Mouse (Mus musculus) G1E-ER4 (cell line): Measurements from ENCODE around the gene Akt3. TPM values are rescaled to one million over a fixed set of nuclear protein-coding genes. Genes with fewer than 3 reads are reported as not detected.

Experiments
- GATA1 ChIP-seq: IDR thresholded peaks from one replicate; pipeline ENCODE4 v1.8.0; 2012; ENCODE audit warnings: low read length, inconsistent platforms
- polyA plus RNA-seq: library from polyadenylated mRNA; stranded (reverse); fragments of >175 nt; gene quantifications from 2 replicates; pipeline ENCODE4 v1.2.3, GENCODE M21; 2012

The Akt3 gene
- polyA plus RNA-seq, 1 experiment = not detected

GRCm38 (mm10) chr1:177231122-177231521, 26.9 kb downstream of the Akt3 start:
- TF ChIP-seq GATA1 = no peak

- TF ChIP-seq GATA1 = no peak
These were observed 59.0 kb downstream of the Akt3 start for GRCm38 (mm10) chr1:177198978-177199377.

- no peak for TF ChIP-seq GATA1
These were observed 62.8 kb downstream of the Akt3 start for GRCm38 (mm10) chr1:177195224-177195623.

- TF ChIP-seq GATA1 = no peak
These were observed 63.7 kb downstream of the Akt3 start for GRCm38 (mm10) chr1:177194324-177194723.

- TF ChIP-seq GATA1 = no peak
These were observed 66.4 kb downstream of the Akt3 start for GRCm38 (mm10) chr1:177191623-177192022.

GRCm38 (mm10) chr1:177190358-177190757, 67.6 kb downstream of the Akt3 start:
- no peak for TF ChIP-seq GATA1

GRCm38 (mm10) chr1:177188708-177189107, 69.3 kb downstream of the Akt3 start:
- TF ChIP-seq GATA1 = no peak

- no peak for TF ChIP-seq GATA1
These were observed 71.3 kb downstream of the Akt3 start for GRCm38 (mm10) chr1:177186751-177187150.

GRCm38 (mm10) chr1:177179635-177180034, 78.4 kb downstream of the Akt3 start:
- no peak for TF ChIP-seq GATA1

- TF ChIP-seq GATA1 = no peak
These were observed 82.6 kb downstream of the Akt3 start for GRCm38 (mm10) chr1:177175436-177175835.

GRCm38 (mm10) chr1:177171300-177171699, 86.7 kb downstream of the Akt3 start:
- TF ChIP-seq GATA1 = no peak

GRCm38 (mm10) chr1:177165789-177166188, 92.2 kb downstream of the Akt3 start:
- no peak for TF ChIP-seq GATA1

GRCm38 (mm10) chr1:177165336-177165735, 92.7 kb downstream of the Akt3 start:
- TF ChIP-seq GATA1 = no peak

GRCm38 (mm10) chr1:177150344-177151021, 107.5 kb downstream of the Akt3 start:
- no peak for TF ChIP-seq GATA1

- TF ChIP-seq GATA1 = no peak
These were observed 109.3 kb downstream of the Akt3 start for GRCm38 (mm10) chr1:177148746-177149145.

- no peak for TF ChIP-seq GATA1
These were observed 116.5 kb downstream of the Akt3 start for GRCm38 (mm10) chr1:177141468-177141867.

- no peak for TF ChIP-seq GATA1
These were observed 118.4 kb downstream of the Akt3 start for GRCm38 (mm10) chr1:177139652-177140051.

- no peak for TF ChIP-seq GATA1
These were observed 126.5 kb downstream of the Akt3 start for GRCm38 (mm10) chr1:177131458-177131857.
